Mouse (Mus musculus) kidney, postnatal 14 days (tissue): ENCODE data around the gene Myo1e.
A peak's percentile ranks its signal among the peaks of the same experiment; 100 is the strongest.

ENCODE experiments used
- DNase-seq: peaks from one replicate; pipeline ENCODE4 v3.0.0; 2022; ENCODE audit warnings: mixed read lengths

Myo1e gene

GRCm38 (mm10) chr9:70207151-70207831 is at the start of gene Myo1e:
Gene Myo1e, plus strand, starts transcription at chr9:70207350.
- peak; percentile 95 for DNase-seq

- DNase-seq = no peak
Observed at GRCm38 (mm10) chr9:70160071-70160470, 47.1 kb upstream of the Myo1e start.

- DNase-seq = no peak
Observed at GRCm38 (mm10) chr9:70168973-70169372, 38.2 kb upstream of the Myo1e start.

GRCm38 (mm10) chr9:70174291-70174848 is 32.8 kb upstream of the Myo1e start:
- DNase-seq = no peak

- no peak for DNase-seq
Observed at GRCm38 (mm10) chr9:70174896-70175295, 32.3 kb upstream of the Myo1e start.

GRCm38 (mm10) chr9:70176291-70176690 is 30.9 kb upstream of the Myo1e start:
- no peak for DNase-seq

- no peak for DNase-seq
Observed at GRCm38 (mm10) chr9:70181719-70182118, 25.4 kb upstream of the Myo1e start.

GRCm38 (mm10) chr9:70182639-70183038 is 24.5 kb upstream of the Myo1e start:
- no peak for DNase-seq

GRCm38 (mm10) chr9:70192336-70192735 is 14.8 kb upstream of the Myo1e start:
- DNase-seq = no peak

- no peak for DNase-seq
Observed at GRCm38 (mm10) chr9:70194622-70195021, 12.5 kb upstream of the Myo1e start.

- no peak for DNase-seq
Observed at GRCm38 (mm10) chr9:70196956-70197659, 10.0 kb upstream of the Myo1e start.

GRCm38 (mm10) chr9:70197992-70198391 is 9.2 kb upstream of the Myo1e start:
- no peak for DNase-seq

GRCm38 (mm10) chr9:70202753-70203152 is 4.4 kb upstream of the Myo1e start:
- peak; percentile 60 for DNase-seq

GRCm38 (mm10) chr9:70203267-70204076 is 3.7 kb upstream of the Myo1e start:
- no peak for DNase-seq

- DNase-seq = peak; percentile 73
Observed at GRCm38 (mm10) chr9:70207981-70208521, 901 bp downstream of the Myo1e start.

GRCm38 (mm10) chr9:70208751-70209150 is 1.6 kb downstream of the Myo1e start:
- peak; percentile 22 for DNase-seq

GRCm38 (mm10) chr9:70209296-70210049 is 2.3 kb downstream of the Myo1e start:
- DNase-seq = peak; percentile 71

GRCm38 (mm10) chr9:70211638-70212037 is 4.5 kb downstream of the Myo1e start:
- no peak for DNase-seq

- DNase-seq = no peak
Observed at GRCm38 (mm10) chr9:70216517-70216916, 9.4 kb downstream of the Myo1e start.

- DNase-seq = no peak
Observed at GRCm38 (mm10) chr9:70219295-70219931, 12.3 kb downstream of the Myo1e start.

- no peak for DNase-seq
Observed at GRCm38 (mm10) chr9:70220461-70221170, 13.5 kb downstream of the Myo1e start.
